Mouse (Mus musculus): ENCODE data around the gene Toporsl. TPM values are rescaled to one million over a fixed set of nuclear protein-coding genes. Genes with fewer than 3 reads are reported as not detected.

The Toporsl gene
- total and polyA plus RNA-seq, 2 experiments = not detected

DNA sequence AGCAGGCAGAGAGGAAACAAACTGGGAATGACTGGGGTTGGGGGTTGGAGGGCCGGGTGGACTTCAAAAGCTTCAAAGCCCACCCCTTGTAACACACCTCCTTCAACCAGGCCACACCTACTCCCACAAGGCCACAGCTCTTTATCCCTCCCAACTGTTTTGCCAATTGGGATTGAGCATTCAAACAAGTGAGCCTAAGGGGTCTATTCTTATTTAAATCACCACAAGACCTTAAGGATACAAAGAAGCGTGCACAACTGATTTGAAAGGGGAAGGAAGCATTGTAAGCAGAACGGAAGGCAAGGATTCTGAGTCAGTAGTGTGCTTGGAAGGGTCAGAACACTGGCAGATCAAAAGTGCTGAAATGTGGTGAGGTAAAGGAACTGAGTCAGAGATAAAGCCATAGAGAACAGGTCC is 64.6 kb downstream of the Toporsl start:
- Histone ChIP-seq H3K27ac (replicated peaks; ENCODE audit: insufficient read depth, low read depth, low read length) (no peak overlapping the region), H3K27me3 (ENCODE audit: control insufficient read depth, insufficient read depth, low read length) (no peaks in the 10 kb centered on the region), H3K4me3 (ENCODE audit: insufficient read depth, low read depth, low read length) (no peak overlapping the region), H3K9ac (ENCODE audit: low read depth, low read length) (no peak overlapping the region), H3K4me1 (ENCODE audit: control insufficient read depth, insufficient read depth, low read length) (no peaks in the 10 kb centered on the region), H3K36me3 (ENCODE audit: control insufficient read depth, insufficient read depth, low read length) (no peaks in the 10 kb centered on the region), H3K79me2 (ENCODE audit: control insufficient read depth, insufficient read depth, low read length) (no peaks in the 10 kb centered on the region)
- peak; percentile 3 for DNase-seq (ENCODE audit: extremely low read depth, low read depth, low spot score)
- no peak for TF ChIP-seq POLR2A (IDR thresholded peaks at IDR 0.05; ENCODE audit: extremely low read depth, insufficient read depth, low read length)
- TF ChIP-seq CTCF (IDR thresholded peaks at IDR 0.05; ENCODE audit: low read depth, low read length) = no peak
- 33% methylated on average over 3 of the region's 3 CpGs for whole genome bisulfite sequencing

GRCm38 (mm10) chr4:52661311-52661710 is 65.2 kb downstream of the Toporsl start:
- H3K4me1 ChIP-seq (ENCODE audit: control insufficient read depth, insufficient read depth, low read length) = no peaks in the 10 kb centered on the region
- no peak overlapping the region for H3K27ac ChIP-seq (replicated peaks; ENCODE audit: insufficient read depth, low read depth, low read length)
- 79% methylated on average over 5 of the region's 5 CpGs for WGBS
- H3K36me3 ChIP-seq (ENCODE audit: control insufficient read depth, insufficient read depth, low read length) = no peaks in the 10 kb centered on the region
- no peak overlapping the region for H3K4me3 ChIP-seq (ENCODE audit: insufficient read depth, low read depth, low read length)
- no peaks in the 10 kb centered on the region for H3K27me3 ChIP-seq (ENCODE audit: control insufficient read depth, insufficient read depth, low read length)
- H3K9ac ChIP-seq (ENCODE audit: low read depth, low read length) = no peak overlapping the region
- TF ChIP-seq POLR2A (IDR thresholded peaks at IDR 0.05; ENCODE audit: extremely low read depth, insufficient read depth, low read length) = no peak
- TF ChIP-seq CTCF (IDR thresholded peaks at IDR 0.05; ENCODE audit: low read depth, low read length) = no peak
- no peak for DNase-seq (ENCODE audit: extremely low read depth, low read depth, low spot score)
- H3K79me2 ChIP-seq (ENCODE audit: control insufficient read depth, insufficient read depth, low read length) = no peaks in the 10 kb centered on the region

Other genes with a start within 250 kb of the Toporsl start
- 2.6 and 4.1 TPM in 2 replicates for gene Smc2, start 157.0 kb upstream of the Toporsl start, total RNA-seq (2014; rRNA removed)
- 0.16 and 0.43 TPM in 2 replicates for gene Smc2, start 157.0 kb upstream of the Toporsl start, polyA plus RNA-seq (2012; rRNA removed)
- 2.1 TPM in 1 of 2 replicates, not detected in the other for gene Vma21-ps, start 99.0 kb upstream of the Toporsl start, total RNA-seq (2014; rRNA removed)
- 0.55 and 1.3 TPM in 2 replicates for gene Vma21-ps, start 99.0 kb upstream of the Toporsl start, polyA plus RNA-seq (2012; rRNA removed)
- gene Olfr275, start 218.3 kb downstream of the Toporsl start, total RNA-seq (2014; rRNA removed) = not detected in 2 replicates
- gene Olfr275, start 218.3 kb downstream of the Toporsl start, polyA plus RNA-seq (2012; rRNA removed) = not detected in 2 replicates